Mouse (Mus musculus): ENCODE measurements at regions not wholly inside any gene's neighbourhood (a gene's known extent, or its start where the extent isn't known, plus 50 kb on each side); places are given as distances from the start of the nearest gene placed in this dataset.

GRCm38 (mm10) chr9:41834487-41835404, 289.4 kb downstream of the Sorl1 start:
- no peak for DNase-seq (ENCODE audit: extremely low read depth, low read depth, low spot score)

DNA sequence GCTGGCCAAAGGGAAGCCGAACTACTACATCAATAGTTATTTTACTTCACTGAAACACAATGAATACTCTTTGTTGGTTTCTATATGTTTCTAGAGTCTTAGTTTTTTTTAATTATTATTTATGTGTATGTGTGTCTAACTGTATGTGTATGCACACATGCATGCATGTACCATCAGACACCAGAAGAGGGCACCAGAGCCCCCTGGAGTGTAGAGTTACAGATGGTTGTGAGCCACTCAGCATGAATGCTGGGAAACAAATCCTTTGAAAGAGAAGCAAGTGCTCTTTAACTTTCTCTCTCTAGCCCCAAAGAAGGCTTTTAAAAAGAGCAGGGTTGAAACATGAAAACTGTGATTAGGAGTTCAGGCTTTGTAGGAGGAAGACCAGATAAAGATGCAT, 290.7 kb downstream of the Sorl1 start:
- no peak for DNase-seq (ENCODE audit: extremely low read depth, low read depth, low spot score)

DNA sequence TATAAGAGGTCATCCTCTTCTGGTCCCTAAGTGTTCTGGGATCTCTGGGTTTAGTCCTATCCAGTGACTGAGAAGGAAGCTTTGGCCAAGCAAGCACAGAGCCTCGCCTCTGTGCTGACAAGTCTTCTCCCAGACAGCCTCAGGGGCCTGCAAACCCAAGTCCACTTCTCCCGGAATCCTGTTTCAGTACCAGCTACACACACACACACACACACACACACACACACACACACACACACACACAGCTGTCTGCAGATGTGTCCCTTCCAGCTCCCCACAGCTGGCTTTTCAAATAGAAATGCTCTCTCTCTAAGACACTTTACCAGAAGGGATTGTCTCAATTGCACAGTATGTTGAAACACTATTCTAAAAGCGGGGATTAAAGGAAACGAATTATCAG, 296.7 kb downstream of the Sorl1 start:
- DNase-seq (ENCODE audit: extremely low read depth, low read depth, low spot score) = peak; percentile 33

- DNase-seq (ENCODE audit: extremely low read depth, low read depth, low spot score) = no peak
Measured at GRCm38 (mm10) chr9:41821401-41821800, 302.7 kb downstream of the Sorl1 start.

DNA sequence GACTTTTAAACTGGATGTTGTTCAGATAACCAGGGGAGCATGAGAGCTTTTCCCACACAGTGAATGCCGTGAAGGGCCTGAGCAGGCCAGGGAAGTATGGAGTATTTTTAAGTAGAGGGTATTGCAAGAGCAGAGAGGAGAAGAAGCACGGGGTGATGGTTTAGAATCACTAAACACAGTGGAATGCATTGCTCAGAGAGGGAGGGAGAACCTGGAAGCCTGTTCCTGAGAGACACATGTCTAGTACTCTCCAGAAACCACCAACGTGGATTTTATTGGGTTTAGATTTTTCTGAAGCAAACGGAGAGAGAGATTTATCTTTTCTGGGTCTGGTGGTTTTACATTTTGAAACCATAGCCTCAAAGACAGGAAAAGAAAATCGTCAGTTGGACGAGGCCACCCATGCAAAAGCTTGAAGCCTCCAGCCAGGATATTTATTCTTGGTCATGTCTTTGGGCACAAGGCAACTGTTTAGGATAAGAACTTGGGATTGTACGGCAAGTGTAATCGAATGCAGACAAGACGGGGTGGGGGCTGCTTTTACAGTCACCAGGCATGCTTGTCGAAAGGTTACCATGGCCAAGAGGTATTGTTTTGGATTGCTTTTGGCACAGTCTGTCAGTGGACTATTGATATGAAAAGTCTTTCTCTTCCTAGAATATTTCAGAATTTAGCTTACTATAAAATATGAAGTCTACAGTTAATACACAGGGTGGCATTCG, 306.2 kb downstream of the Sorl1 start:
- no peak for DNase-seq (ENCODE audit: extremely low read depth, low read depth, low spot score)

DNA sequence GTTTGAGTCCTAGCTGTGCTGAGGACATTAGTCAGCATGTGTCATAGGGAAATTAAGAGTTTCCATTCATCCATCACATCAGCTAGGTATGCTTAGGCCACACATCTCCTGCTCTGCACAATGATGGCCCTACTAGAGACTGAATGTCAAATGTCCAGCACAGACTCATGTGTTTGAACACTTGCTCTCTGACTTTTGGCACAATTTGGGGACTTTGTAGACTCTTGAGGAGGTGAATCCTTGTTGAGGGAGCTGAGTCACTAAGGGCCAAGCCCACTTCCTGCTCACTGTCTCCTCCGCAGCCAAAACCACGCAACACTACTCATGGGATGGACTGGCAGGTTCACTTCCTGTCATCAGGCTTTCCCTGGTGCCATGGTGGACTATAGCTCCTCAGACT, 308.2 kb downstream of the Sorl1 start:
- no peak for DNase-seq (ENCODE audit: extremely low read depth, low read depth, low spot score)

DNA sequence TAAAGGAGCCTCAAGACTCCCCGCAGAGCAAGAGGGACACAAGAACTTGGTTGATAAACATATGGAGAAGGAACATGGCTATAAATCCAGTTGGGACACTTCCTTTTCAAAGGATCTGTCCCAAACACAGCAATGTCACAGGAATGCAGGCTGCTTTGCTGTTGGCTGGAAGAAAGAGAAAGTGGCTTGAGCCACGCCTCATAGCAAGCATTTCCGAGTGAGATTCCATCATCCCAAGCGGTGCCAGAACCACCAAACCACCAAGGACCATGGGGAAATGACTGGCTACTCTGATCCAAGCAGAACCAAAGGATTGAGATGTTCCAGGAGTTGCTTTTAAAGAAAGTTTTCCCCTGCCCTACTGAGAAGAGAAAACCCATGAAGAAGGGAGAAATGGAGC, 314.8 kb downstream of the Sorl1 start:
- DNase-seq (ENCODE audit: extremely low read depth, low read depth, low spot score) = no peak

- DNase-seq (ENCODE audit: extremely low read depth, low read depth, low spot score) = no peak
Measured at GRCm38 (mm10) chr9:41808791-41809190, 315.3 kb downstream of the Sorl1 start.

GRCm38 (mm10) chr9:41806289-41806621, 317.8 kb downstream of the Sorl1 start:
- no peak for DNase-seq (ENCODE audit: extremely low read depth, low read depth, low spot score)

- DNase-seq (ENCODE audit: extremely low read depth, low read depth, low spot score) = no peak
Measured at GRCm38 (mm10) chr9:41805491-41806288, 318.4 kb downstream of the Sorl1 start.

- no peak for DNase-seq (ENCODE audit: extremely low read depth, low read depth, low spot score)
Measured at GRCm38 (mm10) chr9:41804711-41805331, 319.3 kb downstream of the Sorl1 start.

DNA sequence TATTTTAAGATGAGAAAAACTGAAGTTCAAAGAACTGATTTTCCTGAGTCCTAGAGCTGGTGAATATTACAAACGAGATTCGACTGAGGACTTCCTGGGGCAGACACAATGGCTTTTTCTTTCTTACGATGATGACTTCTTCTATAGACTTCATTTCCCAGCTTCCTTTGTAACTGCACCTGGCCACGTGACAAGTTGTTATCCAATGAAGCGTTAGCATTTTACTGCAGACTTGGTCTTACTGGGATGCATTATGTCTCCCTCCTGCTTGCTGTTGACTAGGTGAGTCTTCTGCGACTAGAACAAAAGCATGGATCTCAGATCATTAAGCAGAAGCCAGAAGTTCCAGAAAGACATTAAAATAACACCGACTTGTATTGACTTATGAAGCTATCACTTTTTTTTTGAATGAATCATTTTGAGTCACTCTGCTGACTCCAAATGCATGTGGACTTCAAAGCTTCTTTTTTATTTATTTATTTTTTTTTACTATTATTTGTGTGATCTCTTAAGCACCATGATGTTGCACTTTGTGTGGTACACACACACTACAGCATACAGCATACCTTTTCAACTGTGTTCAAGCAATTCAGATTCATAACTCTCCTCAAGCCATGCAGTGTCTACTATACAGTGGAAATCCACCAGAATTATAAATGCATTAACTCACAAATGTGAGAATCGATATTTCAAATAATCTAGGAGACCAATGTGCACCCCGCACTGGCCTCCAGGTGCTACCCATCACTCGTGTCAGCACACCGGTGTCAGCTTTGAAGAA, 320.2 kb downstream of the Sorl1 start:
- DNase-seq (ENCODE audit: extremely low read depth, low read depth, low spot score) = no peak

DNA sequence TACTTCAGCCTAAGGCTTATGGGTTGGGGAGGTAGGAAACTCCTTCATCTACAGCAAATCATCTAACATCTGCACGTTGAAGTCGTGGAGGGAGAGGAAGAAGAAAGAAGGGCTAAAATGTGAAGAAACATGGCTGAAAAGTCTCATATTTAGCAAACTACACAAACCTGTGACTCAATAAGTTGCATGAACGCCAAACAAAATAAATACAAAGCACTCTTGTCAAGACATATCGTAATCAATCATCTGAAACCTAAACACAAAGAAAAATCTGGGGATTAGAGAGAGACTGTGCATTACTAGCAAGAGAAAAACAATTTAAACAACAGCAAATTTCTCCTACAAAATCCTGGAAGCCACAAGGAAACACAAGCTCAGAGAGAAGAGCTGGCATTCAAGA, 322.7 kb downstream of the Sorl1 start:
- DNase-seq (ENCODE audit: extremely low read depth, low read depth, low spot score) = peak; percentile 26

- DNase-seq (ENCODE audit: extremely low read depth, low read depth, low spot score) = no peak
Measured at GRCm38 (mm10) chr9:41792830-41793213, 331.3 kb downstream of the Sorl1 start.

DNA sequence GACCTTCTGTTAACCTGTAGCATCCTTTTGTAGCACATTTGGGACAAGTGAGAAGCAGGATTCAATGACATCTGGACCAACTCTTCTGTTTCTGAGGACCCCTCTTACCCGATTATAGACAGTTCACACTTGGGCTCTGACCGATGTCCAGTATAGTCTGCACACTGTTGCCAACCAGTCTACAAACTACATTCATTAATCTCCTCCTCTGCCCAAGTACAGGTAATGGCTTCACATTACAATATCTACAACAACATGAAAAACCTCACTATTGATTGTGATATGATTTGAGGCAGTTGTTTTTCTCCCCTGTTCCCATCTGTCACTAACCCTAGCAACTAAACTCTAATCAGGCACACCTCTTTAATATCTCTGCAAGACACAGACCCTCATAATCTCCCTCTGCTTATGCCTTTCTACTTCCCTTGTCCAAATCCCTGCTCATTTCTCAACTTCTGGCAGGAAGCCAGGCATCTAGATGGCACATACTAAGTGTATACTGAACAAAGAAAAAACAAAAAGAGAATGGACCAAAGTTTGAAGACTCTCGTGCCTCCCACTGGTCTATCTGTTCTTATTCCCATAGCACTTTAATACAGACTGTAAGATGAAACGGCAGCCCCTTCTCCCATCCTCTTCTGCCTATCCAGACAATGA, 331.8 kb downstream of the Sorl1 start:
- DNase-seq (ENCODE audit: extremely low read depth, low read depth, low spot score) = no peak

DNA sequence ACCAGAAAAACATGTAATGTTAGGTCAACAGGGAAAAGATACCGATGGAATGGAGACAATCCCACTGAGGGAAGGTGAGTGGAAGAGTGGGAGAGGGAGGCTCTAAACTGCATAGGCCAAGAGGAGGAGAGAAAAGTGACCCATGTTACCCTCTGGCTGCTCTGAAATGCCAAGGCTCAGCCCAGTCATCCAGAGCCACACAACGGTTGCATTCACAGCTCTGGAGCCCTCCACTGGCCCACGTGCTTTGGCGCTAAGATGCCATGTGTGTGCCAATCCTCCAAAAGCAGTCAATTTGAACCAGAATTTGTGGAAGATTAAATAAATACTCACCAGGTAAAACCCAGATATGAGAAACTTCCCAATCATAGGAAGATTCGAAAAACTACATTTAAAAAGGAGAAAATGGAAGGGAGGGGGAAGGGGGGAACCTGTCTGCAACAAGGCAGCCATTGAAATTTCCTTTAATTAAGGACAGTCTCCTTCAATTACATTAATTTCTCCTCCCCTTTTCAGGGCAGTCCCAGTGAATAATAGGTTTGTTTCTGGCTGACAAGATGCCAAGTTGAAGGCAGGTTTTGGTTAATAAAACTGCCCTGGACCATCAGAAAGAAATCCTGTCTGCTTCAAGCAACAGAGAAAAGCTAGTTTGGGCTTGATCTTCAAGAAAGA, 332.5 kb downstream of the Sorl1 start:
- no peak for DNase-seq (ENCODE audit: extremely low read depth, low read depth, low spot score)

GRCm38 (mm10) chr9:41785131-41785530, 339.0 kb downstream of the Sorl1 start:
- DNase-seq (ENCODE audit: extremely low read depth, low read depth, low spot score) = no peak

- DNase-seq (ENCODE audit: extremely low read depth, low read depth, low spot score) = no peak
Measured at GRCm38 (mm10) chr9:41772281-41772902, 351.7 kb downstream of the Sorl1 start.

GRCm38 (mm10) chr9:41771276-41771675, 352.8 kb downstream of the Sorl1 start:
- no peak for DNase-seq (ENCODE audit: extremely low read depth, low read depth, low spot score)

All from fat pad, adult 2 months (tissue).